Mouse (Mus musculus) testis, adult 2 months (tissue): ENCODE results near the gene Tmub1. TPM values are rescaled to one million over a fixed set of nuclear protein-coding genes. Genes with fewer than 3 reads are reported as not detected.

Experiments used
- H3K27ac ChIP-seq: fragments of 200-500 bp; 2 replicates; pipeline ENCODE4 v1.5.1; 2012; ENCODE audit warnings: low read depth, low read length; ENCODE audit not compliant: control insufficient read depth, insufficient read depth
- H3K27me3 ChIP-seq: fragments of 200-500 bp; 2 replicates; pipeline ENCODE4 v1.6.1; 2012; ENCODE audit warnings: mild to moderate bottlenecking, low read length, moderate library complexity; ENCODE audit not compliant: control insufficient read depth, insufficient read depth
- H3K36me3 ChIP-seq: fragments of 200-500 bp; 2 replicates; pipeline ENCODE4 v1.6.1; 2012; ENCODE audit warnings: mild to moderate bottlenecking, low read length; ENCODE audit not compliant: control insufficient read depth, insufficient read depth
- H3K4me1 ChIP-seq: fragments of 200-500 bp; 2 replicates; pipeline ENCODE4 v1.6.1; 2012; ENCODE audit warnings: low read length; ENCODE audit not compliant: control insufficient read depth, insufficient read depth
- H3K4me3 ChIP-seq: fragments of 200-500 bp; 2 replicates; pipeline ENCODE4 v1.5.1; 2012; ENCODE audit warnings: low read depth, mild to moderate bottlenecking, low read length, moderate library complexity, mixed read lengths; ENCODE audit not compliant: control insufficient read depth
- CTCF ChIP-seq: fragments of 200-500 bp; IDR thresholded peaks from 2 replicates; pipeline ENCODE4 v1.5.1; 2012; ENCODE audit warnings: low read depth, mild to moderate bottlenecking, inconsistent platforms, low read length, moderate library complexity; ENCODE audit not compliant: control insufficient read depth, insufficient read depth, insufficient replicate concordance
- POLR2A ChIP-seq: fragments of 200-500 bp; IDR thresholded peaks from 2 replicates; pipeline ENCODE4 v1.6.1; 2012; ENCODE audit warnings: low read depth, mild to moderate bottlenecking, inconsistent platforms, low read length, moderate library complexity; ENCODE audit not compliant: control insufficient read depth
- polyA plus RNA-seq: library from polyadenylated mRNA; depleted of rRNA; stranded (reverse); fragments of >200 nt; gene quantifications from 2 replicates; pipeline ENCODE4 v1.2.3, GENCODE M21; 2012

The Tmub1 gene
- polyA plus RNA-seq, 1 experiment = 5.7 TPM

GRCm38 (mm10) chr5:24452691-24453233 lies 5.1 kb upstream of the Tmub1 start:
- Histone ChIP-seq H3K4me1 (peaks cover 12% of the 10 kb centered on the region), H3K27ac (0 out of 2 replicates have a peak overlapping the region, but pooled peaks have one; percentile 8), H3K27me3 (no peaks in the 10 kb centered on the region), H3K4me3 (peak overlapping the region; percentile 58), H3K36me3 (no peaks in the 10 kb centered on the region)
- TF ChIP-seq CTCF (no peak), POLR2A (no peak)

DNA sequence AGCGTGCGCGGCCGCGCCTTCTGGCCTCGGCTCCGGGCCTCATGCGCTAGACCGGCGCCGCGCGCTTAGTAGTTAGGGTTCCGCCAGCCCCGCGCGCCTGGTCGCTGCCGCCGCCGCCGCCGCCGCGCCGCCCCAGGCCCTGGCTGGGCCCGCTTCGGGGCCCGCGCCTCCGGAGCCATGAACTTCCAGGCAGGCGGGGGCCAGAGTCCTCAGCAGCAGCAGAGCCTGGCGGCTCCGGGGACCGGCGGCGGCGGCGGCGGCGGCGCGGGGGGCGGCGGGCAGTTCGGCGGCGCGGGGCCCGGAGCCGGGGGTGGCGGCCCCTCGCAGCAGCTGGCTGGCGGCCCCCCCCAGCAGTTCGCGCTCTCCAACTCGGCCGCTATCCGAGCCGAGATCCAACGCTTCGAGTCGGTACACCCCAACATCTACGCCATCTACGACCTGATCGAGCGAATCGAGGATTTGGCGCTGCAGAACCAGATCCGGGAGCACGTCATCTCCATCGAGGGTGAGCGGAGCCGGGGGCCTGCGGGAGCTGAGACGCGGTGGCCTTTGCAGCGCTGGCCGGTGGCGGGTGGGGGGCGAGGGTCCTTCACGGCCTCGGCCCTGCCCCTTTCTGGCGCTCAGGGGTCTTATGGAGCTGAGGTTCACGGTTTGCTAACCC lies 4.5 kb upstream of the Tmub1 start, which contains the start of gene Agap3:
Gene Agap3, plus strand, starts transcription at position 148 of the 661 bp plus-strand sequence.
- Histone ChIP-seq H3K36me3 (no peaks in the 10 kb centered on the region), H3K4me3 (peak within 1 kb of the TSS; percentile 89), H3K27me3 (no peaks in the 10 kb centered on the region), H3K27ac (peak within 1 kb of the TSS; percentile 86), H3K4me1 (peaks cover 18% of the 10 kb centered on the region)
- TF ChIP-seq CTCF = no peak
- no peak for TF ChIP-seq POLR2A

DNA sequence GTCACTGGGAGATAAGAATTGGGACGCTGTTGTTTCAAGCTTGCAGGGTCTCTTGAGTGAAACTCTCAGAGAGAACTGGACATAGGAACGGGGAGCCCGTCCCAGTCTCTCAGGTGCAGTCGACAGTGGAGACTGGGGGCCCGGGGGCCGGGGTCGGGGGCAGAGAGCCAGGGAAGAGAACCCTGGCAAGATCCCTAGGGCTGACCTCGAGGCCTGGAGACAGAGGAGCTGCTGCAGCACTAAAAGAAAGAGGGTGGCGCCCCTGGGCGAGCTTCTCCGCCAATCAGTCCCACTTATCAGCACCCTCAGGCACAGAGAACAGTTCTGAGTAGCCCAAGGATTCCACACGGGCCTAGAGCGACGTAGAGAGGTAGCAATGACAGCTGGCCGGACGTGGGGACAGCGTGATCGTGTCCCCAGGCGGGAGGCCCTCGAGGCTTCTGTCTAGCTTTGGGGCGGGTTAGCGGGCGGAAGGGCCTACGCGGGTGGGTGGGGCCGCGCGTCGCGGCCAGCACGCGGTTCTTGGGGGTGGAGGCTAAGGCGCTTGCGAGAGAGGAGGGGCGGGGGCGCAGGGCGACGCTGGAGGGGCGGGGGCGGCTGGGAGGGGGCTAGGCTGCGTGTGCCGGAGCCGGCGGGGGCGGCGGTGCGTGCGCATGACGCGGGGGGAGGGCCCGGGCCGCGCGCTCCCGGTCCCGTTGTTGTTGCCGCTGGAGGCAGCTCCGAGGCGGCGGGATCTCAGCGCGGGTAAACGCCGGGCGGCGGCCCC lies 3.8 kb upstream of the Tmub1 start:
- H3K27me3 ChIP-seq = no peaks in the 10 kb centered on the region
- TF ChIP-seq CTCF (no peak), POLR2A (peak; percentile 52)
- H3K4me3 ChIP-seq = peak overlapping the region; percentile 89
- H3K36me3 ChIP-seq = no peaks in the 10 kb centered on the region
- peak overlapping the region; percentile 86 for H3K27ac ChIP-seq
- H3K4me1 ChIP-seq = peaks cover 19% of the 10 kb centered on the region

- Histone ChIP-seq H3K27ac (no peak overlapping the region), H3K36me3 (no peaks in the 10 kb centered on the region), H3K27me3 (no peaks in the 10 kb centered on the region), H3K4me3 (no peak overlapping the region), H3K4me1 (peaks cover 27% of the 10 kb centered on the region)
- no peak for TF ChIP-seq POLR2A
- TF ChIP-seq CTCF = no peak
Measured at GRCm38 (mm10) chr5:24446630-24447029, 1.0 kb downstream of the Tmub1 start.

GRCm38 (mm10) chr5:24445428-24446080 lies 2.1 kb downstream of the Tmub1 start:
- no peaks in the 10 kb centered on the region for H3K27me3 ChIP-seq
- no peak for TF ChIP-seq POLR2A
- no peak for TF ChIP-seq CTCF
- no peaks in the 10 kb centered on the region for H3K36me3 ChIP-seq
- H3K27ac ChIP-seq = peak overlapping the region; percentile 81
- peaks cover 27% of the 10 kb centered on the region for H3K4me1 ChIP-seq
- H3K4me3 ChIP-seq = peak overlapping the region; percentile 96

DNA sequence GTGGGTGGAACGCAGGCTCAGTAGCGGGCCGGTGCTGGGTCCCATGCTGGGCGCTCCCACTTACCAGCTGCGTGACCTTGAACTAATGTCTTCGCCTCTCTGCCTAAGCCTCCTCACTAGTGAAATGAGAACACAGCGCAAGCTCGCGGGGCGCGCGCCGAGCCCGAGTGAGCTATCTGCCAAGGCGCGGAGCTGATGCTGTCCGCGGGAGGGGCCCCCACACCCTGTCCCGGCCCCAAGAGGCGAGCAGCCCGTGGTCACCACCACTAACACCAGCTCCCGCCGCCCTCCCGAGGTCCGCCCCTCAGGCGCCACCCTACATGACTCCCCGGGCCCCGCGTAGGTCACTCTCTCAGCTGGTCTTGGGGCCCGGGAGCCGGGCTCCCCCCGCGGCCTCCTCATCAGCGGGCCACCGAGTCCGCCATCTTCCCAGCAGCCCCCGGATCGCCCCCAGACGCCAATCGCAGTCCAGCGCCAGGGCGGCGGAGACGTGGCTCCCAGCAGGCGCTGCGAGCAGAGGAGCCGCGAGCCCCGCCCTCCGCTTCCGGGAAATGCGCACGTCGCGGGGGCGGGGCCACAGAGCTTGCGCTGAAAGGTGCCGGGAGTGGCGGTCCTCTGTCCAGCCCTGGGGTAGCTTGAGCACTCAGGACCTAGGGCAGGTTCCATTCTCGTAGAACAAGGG lies 2.8 kb downstream of the Tmub1 start, which contains the start of gene Fastk:
Gene Fastk, minus strand, starts transcription at position 542 of the 682 bp plus-strand sequence.
- Histone ChIP-seq H3K27me3 (no peaks in the 10 kb centered on the region), H3K4me3 (peak within 1 kb of the TSS; percentile 96), H3K27ac (peak within 1 kb of the TSS; percentile 84), H3K4me1 (peaks cover 27% of the 10 kb centered on the region), H3K36me3 (peaks cover 2% of the 10 kb centered on the region; the same call in 1 of the 2 replicates)
- no peak for TF ChIP-seq CTCF
- peak; percentile 91 for TF ChIP-seq POLR2A
